Mouse (Mus musculus) kidney, postnatal 36 days (tissue): Measurements from ENCODE around the gene Fam207a.
A peak's percentile ranks its signal among the peaks of the same experiment; 100 is the strongest.

Experiments used
- DNase-seq, 2 experiments: peaks; one replicate each; pipeline ENCODE4 v3.0.0; 2021 to 2022; ENCODE audit warnings: mixed read lengths in 2 of 2

Fam207a gene

DNA sequence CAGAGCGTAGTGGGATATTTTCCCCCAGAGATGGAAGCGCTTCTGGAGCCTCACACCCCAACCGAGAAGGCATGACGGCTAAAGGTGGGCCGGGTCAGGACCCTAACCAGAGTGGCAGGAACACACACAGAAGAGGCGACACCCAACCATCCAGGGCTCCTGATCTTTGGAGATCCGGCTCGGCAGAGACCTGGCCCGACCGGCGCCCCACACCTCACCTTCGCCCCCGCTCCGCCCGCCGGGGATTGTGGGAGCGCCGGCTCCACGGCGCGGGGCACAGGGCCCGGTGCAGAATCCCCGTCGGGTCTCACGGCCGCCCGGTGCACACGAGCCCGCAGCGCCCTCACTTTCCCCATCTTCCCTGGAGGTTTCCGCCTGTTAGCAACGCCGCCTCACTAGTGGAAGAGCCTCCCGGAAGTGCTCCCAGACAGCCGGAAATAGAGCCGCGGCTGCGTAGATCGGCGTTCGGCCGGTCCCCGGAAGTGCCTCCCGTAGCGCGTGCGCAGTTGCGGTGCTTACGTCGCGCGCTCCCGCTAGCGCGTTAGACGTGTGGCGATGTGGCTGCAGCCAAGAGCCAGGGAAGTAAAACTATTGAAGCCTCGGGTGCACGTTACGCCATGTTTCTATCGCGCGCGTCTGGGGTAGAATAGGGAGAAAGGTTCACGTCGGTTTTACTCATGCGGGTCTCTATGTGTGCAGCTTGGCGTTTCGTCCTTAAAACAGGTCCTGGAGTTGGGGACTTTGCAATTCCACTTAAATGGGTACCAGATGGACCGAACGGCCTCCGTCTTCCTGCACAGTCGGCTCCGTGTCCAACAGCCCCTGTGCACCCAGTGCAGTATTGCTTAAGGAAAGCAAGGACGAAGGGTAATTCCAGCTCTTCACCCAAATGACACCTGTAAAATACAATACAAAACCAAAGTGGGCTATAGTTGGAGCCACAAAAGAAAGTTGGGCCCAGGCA lies at the start of gene Fam207a:
TSS of gene Fam207a (minus strand) at position 401 of the 964 bp plus-strand sequence.
- peak; percentile 93 to 97 for DNase-seq

DNA sequence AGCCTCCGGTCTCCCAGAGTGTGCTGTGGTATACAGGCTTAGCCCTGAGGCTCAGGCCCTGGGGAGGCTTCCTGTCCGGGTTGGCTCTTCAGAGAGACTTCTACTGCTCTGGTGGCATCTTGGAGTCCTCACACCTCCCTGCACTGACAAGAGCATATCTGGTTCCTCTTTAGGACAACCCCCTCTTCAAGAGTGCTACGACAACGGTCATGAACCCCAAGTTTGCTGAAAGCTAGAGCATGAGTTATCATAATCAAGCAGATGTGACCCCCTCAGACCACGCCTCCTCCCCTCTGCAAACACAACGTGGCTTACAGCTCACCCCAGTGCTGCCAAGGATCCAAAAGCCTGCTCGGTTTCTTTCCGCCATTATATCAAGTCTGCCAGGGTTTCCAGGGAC lies 49.4 kb upstream of the Fam207a start:
- no peak for DNase-seq

DNA sequence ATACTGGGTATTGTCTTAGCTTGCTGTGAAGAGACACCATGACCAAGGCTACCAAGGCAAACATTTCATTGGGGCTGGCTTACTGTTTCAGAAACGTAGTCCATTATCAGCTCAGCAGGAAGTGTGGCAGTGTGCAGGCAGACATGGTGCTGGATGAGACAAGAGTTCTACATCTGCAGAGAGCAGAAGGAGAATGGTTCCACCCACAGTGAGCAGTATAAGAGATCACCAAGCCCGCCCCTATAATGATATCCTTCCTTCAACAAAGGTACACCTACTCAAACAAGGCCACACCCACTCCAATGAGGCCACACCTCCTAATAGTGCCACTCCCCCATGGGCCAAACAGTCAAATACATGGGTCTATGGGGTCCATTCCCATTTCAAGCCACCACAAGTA lies 45.9 kb upstream of the Fam207a start:
- no peak for DNase-seq

DNA sequence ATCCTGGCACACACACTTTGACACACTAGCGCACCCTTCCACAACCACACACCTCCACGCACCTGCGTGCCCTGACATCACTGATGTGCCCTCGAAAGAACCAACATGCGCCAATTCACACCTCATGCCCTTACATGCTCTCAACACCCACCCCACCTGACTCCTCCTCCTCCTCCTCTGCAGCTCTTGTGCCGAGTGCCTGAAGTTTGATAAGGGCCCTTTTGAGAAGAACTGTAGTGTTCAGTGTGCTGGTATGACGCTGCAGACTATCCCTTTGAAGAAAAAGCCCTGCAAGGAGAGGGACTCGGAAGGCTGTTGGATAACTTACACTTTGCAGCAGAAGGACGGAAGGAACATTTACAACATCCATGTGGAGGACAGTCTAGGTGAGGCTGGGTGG lies 45.2 kb upstream of the Fam207a start:
- no peak for DNase-seq

DNA sequence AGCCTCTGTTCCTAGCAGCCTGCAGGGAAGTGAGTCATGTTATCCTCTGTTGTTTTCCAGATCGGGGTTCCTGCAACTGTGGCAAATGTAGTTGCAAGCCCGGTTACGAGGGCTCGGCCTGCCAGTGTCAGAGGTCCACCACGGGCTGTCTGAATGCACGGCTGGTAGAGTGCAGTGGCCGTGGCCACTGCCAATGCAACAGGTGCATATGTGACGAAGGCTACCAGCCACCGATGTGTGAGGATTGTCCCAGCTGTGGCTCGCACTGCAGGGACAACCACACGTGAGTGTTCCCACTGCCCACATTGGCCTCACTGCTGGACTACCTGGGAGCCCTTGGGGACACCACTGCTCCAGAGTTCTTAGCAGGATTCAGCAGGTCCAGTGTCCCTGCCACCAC lies 44.5 kb upstream of the Fam207a start:
- no peak for DNase-seq

DNA sequence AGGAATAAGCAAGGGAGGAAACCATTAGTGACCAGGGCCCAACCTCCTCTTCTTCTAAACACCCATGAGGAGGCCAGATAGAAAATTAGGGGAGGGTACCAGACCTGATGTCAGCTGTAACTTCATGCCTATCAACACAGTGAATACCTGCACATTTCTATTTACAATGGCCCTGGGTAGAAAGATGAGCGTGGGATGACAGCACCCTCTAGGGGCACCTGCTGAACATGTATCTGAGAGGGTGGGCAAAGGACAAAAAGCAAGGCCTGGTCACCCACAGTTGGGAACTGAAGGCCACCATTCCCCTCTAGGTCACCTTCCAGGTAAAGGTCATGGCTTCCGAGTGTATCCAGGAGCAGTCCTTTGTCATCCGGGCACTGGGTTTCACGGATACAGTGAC lies 42.1 kb upstream of the Fam207a start:
- peak in 1 of 2 experiments; percentile 65 for DNase-seq

DNA sequence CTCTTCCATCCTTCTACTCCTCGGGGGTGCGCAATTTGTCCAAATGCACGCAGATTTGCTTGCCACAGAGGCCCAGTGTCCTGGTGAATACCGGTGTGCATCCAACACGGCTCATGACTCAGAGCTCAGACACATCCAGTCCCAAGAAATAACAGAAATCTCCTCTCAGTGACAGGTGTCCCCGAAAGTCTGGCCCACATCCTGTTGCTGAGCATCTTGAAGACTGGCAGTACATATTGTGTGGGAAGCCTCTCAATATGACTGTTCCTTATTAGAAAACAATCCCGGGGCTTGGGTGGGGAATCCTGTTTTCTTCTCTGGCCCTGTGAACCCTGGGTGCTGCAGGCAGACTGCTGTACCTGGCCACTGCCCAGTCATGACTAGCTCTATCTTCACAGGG lies 41.0 kb upstream of the Fam207a start:
- no peak for DNase-seq

DNA sequence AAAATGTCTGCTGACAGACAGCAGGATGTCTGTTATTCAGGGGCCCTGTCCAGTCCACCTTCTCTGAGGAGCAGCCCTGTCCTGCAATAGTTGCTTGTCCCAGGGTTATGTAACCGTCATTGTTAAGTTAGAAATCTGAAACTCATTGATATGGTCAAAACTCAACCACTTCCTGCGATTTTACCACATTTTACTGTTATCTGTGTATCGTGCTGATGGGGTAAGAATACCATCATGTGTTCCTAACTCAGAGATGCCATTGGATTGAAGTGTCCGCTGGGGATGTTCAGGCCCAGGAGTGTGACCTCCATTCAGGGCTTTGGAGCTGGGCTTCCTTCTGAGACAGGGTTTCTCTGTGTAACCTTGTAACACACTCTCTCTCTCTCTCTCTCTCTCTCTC lies 39.3 kb upstream of the Fam207a start:
- DNase-seq: no peak

DNA sequence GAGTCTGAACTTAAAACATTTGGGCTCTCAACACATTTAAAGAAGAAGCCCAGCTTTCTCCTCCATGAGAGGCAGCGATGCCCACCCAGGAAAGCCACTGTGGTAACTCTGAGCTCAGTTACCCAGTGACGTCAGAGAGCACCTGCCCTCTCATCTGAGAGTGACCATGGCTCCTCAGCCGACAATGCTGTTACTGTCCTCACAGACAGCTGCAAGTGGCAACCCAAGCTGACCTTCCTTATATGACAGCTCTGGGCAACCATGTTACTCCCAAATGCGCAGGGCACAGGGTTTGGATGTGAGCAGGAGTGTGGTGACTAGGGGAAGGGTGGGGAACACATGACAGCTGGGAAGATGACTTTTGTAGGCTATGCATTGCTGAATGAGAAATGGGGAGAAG lies 37.7 kb upstream of the Fam207a start:
- no peak for DNase-seq

DNA sequence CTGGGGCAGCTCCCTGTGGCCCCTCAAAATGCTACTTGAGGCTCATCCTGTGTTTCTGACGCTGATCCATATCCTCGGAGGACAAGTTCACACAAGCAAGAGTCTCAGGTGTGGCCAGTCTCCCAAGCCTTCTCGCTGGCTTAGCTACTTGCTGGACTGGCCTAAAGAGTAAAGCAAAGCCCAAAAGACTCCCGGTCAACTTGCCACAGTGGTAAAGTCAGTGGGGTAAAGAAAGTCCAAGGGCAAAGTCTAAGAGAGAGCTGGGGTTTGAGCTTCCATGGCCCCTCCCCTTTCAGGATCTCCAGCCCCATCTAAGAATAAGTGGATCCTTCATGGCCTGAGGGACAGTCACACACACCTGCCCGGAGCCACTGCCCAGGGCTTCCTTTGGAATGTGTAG lies 36.6 kb upstream of the Fam207a start:
- peak; percentile 25 to 35 for DNase-seq

DNA sequence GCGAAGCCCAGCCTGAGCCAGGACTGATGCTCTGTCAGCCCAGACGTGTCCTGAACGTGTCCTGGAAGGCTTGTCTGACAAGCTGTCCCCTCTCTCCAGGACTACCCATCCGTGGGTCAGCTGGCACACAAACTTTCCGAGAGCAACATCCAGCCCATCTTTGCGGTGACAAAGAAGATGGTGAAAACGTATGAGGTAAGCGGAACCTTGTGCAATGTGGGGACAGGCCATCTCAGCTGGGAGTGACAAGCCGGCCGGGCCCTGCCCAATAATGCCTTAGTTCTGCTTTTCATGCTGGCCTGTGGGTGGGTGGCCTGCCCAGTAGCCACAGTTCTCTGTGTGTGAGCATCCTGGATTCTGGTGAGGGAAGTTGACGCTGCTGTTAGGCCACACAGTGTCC lies 35.3 kb upstream of the Fam207a start:
- DNase-seq: no peak

DNA sequence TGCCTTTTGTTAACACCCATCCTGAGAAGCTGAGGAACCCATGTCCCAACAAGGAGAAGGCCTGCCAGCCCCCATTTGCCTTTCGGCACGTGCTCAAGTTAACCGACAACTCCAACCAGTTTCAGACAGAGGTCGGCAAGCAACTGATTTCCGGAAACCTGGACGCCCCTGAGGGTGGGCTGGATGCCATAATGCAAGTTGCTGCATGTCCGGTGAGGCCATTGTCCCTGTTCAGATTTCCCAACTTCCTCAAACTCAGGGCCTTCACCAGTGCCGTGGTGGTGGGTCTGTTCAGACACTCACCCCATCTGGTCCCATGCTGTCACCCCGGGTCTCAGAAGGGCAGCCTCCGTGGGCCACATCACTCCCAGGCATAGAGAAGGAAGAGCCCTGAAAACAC lies 33.0 kb upstream of the Fam207a start:
- no peak for DNase-seq

DNA sequence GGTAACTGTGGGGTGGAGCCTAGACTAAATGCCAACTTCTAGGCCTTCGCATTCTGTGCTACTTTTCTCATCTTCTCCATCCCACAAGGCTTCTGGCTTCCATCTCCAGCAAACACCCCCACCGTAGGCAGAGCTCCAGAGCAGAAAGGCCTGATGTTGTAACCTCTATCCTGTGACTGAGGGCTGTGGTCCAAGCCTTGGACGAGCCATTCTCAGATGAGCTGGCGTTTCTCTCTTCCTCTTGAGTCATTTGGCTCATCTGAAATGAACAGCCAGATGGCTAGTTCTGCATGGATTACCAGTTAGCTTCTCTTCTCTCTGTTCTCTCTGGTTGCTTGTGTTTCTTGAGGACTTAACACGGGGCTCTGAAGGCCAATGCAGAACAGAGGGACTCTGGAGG lies 29.3 kb upstream of the Fam207a start:
- peak in 1 of 2 experiments; percentile 26 for DNase-seq

DNA sequence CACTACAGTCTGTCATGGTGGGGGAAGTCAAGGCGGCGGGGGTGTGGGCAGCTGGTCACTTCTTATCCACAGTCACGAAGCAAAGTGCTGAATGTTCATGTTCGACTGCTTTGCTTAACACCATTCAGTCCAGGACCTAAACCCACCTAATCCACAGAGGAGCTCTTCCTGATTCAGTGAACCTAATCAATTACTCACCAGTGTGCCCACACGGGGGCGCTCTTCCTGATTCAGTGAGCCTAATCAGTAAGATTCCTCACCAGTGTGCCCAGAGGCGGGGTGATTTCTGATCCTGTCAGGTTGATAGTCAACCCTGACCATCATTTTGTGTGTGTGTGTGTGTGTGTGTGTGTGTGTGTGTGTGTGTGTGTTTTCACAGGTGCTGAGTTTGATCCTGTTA lies 27.6 kb upstream of the Fam207a start:
- DNase-seq: peak in 1 of 2 experiments; percentile 74

DNA sequence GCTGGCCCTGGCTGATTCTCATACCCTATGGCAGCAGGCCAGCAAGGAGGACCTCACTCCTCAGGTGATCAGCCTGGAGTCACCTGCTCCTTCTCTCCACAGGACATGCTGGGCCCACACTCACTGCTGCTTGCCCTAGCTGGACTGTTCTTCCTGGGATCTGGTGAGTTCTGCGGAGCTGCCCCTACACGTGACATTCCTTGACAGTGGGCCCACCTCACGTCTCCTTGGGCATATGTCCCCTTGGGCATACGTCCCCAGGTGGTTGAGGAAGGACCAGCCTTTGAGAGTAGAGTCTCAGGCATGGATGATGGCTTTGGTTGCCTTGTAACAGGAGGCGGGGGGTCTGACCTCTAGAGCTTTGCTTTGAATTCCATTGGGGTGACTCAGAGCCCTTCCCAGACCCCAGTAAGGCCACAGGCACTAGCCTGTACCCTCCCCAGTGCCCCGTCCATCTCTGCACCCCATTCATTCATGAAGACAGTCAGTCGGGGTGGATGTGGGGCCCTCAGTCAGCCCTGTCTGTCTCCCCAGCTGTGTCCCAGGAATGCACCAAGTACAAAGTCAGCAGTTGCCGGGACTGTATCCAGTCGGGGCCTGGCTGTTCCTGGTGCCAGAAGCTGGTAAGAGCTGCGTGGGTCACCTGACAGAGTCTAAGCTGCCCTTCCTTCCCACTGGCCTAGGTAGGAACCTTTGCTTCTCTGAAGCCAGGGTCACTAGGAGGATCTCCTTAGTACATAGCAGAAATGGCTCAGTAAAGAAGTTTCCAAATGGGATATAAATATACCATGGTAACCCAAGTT lies 26.5 kb upstream of the Fam207a start:
- peak; percentile 48 to 59 for DNase-seq

DNA sequence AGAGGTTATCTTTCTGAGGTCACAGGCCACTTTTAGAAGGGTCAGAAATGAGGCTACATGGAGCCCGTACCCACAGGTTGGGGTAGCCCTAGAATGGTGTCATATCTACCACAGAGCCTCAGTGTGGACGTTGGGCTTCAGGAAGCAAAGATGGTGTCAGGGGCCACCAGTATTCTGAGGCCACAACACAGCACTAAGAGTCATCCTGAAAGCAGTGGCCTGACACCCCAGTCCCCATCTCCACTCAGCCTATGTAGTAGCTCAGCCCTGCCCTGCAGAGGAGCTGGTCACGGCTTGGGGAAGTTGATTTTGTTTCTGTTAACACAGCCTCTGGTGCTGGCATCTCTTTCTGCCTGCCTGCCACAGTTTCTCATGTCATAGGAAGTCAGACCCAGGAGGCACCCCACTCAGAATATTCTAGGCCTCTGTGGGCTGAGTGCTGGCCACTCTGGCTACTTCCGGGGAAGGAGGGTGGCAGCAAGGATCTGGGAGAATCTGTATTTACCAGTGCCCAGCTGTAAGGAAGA lies 25.1 kb upstream of the Fam207a start:
- DNase-seq: no peak

DNA sequence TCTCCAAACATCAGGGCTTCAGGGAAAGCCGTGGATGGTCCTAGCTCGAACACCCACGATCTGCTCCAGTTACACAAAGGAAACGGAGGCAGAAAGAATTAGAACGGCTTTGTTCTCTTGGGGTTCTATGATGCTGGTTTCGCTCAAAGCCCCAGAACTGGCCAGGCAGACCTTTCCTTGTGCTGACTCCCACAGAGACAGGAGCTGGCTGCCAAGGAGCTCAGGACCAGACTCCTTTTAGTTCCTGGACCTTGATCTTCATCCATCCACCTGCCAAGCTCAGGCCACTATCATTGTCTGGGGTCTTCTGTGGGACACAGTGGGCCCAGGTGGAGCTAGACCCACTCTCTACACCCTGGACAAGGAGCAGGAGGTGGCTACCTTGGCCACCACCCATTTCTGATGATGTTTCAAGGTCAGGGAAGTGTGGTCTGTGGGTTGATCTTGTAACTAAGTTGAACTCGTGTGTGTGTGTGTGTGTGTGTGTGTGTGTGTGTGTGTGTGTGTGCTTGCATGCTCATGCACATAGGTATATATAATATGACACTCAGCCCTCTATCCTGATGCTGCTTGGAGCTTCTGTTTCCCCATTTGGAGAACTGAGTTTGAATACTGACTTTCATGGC lies 23.8 kb upstream of the Fam207a start:
- DNase-seq: no peak

DNA sequence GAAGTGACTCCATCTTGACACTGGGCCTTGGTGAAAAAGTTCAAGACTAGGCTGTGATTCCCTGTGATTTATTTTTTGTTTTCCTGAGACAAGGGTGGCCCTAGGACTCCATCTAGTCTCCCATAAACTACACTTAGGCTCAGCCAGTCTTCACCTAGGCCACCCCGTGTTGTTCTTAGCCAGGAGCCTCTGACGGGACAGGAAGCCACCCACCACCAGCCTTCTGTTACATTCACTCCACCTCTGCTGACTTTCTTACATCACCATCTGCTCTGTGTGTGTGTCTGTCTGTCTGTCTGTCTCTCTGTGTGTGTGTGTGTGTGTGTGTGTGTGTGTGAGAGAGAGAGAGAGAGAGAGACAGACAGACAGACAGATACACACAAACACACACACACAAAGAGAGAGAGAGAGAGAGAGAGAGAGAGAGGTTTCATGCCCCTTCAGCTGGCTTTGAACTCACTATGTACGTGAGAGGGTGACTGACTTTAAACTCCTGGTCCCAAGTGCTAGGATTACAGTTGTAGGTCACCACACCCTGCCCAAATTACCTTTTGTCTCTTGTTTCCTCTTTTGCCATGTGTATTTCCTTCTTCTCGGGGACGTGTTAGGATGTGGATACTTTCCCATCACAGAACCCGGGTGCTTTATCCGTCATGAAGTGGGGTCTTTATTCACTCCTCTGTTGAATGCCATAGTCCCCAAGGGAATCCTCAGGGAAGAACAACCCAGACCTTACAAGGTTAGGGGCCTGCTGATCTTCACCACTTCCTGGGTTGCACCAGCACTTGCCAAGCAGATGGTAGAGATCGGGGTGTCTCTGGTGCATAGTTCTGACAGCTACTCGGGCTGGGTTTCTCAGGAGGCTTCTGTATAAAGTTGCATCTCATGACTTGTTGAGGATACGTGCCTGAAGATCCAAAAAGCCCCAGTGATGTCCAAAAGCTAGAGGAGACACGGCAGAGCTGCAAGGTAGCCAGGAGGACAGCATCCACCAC lies 21.9 kb upstream of the Fam207a start:
- DNase-seq: no peak

DNA sequence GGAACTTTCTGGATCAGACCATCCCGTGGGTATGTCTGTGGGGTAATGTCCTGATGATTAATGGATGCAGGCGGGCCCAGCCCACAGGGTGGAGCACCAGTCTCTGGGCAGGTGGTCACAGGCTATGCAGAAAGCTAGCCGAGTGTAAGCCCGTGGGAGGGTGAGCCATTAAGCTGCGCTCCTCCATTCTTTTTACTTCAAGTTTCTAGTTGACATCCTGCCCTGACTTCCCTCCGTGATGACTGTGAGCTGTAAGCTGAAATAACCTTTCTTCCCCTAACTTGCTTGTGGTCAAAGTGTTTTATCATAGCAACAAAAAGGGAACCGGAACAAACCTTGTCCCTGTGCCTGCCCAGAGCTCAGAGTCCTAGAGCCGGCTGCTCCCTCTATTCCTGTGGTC lies 21.1 kb upstream of the Fam207a start:
- no peak for DNase-seq

DNA sequence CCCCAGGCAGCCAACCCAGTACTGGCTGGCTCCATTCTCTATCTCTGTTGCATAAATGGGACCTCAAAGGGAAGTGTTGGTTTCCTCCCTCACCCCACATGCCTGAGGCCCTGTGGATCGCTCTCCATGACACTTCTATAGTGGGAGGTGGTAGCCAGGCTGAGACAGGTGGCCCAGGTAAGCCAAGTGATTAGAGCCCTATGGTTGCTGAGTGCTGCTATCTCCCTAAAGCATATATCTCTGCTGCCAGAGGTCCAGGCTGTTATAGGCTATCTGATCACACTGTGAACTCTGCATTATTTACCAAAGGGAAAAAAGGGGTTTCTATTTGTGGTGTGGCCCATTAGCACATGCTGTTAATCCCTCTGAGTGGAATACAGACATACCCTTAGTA lies 16.4 kb upstream of the Fam207a start:
- no peak for DNase-seq
